Mouse (Mus musculus) heart, postnatal 0 days (tissue): ENCODE results near the gene Fgfr2. TPM values are rescaled to one million over a fixed set of nuclear protein-coding genes. Genes with fewer than 3 reads are reported as not detected.
A peak's percentile ranks its signal among the peaks of the same experiment; 100 is the strongest.

Source experiments
- ATAC-seq: fragments of 200-750 bp; cut with Nextera tagmentation; 2 replicates; pipeline ENCODE4 v1.8.0; 2017; ENCODE audit warnings: low read depth, moderate number of reproducible peaks, moderate library complexity; ENCODE audit not compliant: insufficient read depth
- DNase-seq: peaks from one replicate; pipeline ENCODE4 v3.0.0-alpha.2; 2016; ENCODE audit warnings: low spot score
- H3K27ac ChIP-seq: fragments of 300-500 bp; sonication (generic); 2 replicates; pipeline ENCODE4 v1.5.1; 2014; ENCODE audit warnings: low read depth, mild to moderate bottlenecking
- H3K27me3 ChIP-seq: fragments of 300-500 bp; sonication (generic); 2 replicates; pipeline ENCODE4 v1.6.1; 2014; ENCODE audit warnings: low read length, mixed read lengths; ENCODE audit not compliant: control insufficient read depth, insufficient read depth
- H3K36me3 ChIP-seq: fragments of 300-500 bp; sonication (generic); replicated peaks from 2 replicates; pipeline ENCODE4 v1.6.1; 2014; ENCODE audit warnings: low read length, mixed read lengths; ENCODE audit not compliant: control insufficient read depth, insufficient read depth
- H3K4me1 ChIP-seq: fragments of 300-500 bp; sonication (generic); 2 replicates; pipeline ENCODE4 v1.6.1; 2014; ENCODE audit warnings: antibody characterized with exemption; ENCODE audit not compliant: control insufficient read depth, insufficient read depth
- H3K4me2 ChIP-seq: fragments of 300-500 bp; sonication (generic); 2 replicates; pipeline ENCODE4 v1.6.1; 2014; ENCODE audit warnings: low read depth, mild to moderate bottlenecking, low read length, moderate library complexity
- H3K4me3 ChIP-seq: fragments of 300-500 bp; sonication (generic); 2 replicates; pipeline ENCODE4 v1.5.1; 2014; ENCODE audit warnings: low read depth, low read length
- H3K9ac ChIP-seq: fragments of 300-500 bp; sonication (generic); replicated peaks from 2 replicates; pipeline ENCODE4 v1.6.1; 2014; ENCODE audit warnings: low read depth, low read length, mixed read lengths
- H3K9me3 ChIP-seq: fragments of 300-500 bp; sonication (generic); replicated peaks from 2 replicates; pipeline ENCODE4 v1.6.1; 2016; ENCODE audit warnings: low read length; ENCODE audit not compliant: control insufficient read depth
- CTCF ChIP-seq: IDR thresholded peaks from 2 replicates; pipeline ENCODE4 v1.5.1; 2016; ENCODE audit warnings: antibody characterized with exemption, control low read depth, low read depth
- EP300 ChIP-seq: IDR thresholded peaks from 2 replicates; pipeline ENCODE4 v1.6.1; 2016; ENCODE audit warnings: antibody characterized with exemption, low read depth
- WGBS: fragments of 180-500 bp; shearing (Covaris S2); extraction: QIAGEN DNeasy Blood & Tissue Kit; methylation state at CpG from one replicate; pipeline ENCODE4 v1.1.7; 2014; 5-methylcytosine and 5-hydroxymethylcytosine counted together
- polyA plus RNA-seq: library from polyadenylated mRNA; unstranded; fragments of >200 nt; fragmentation: Nextera tagmentation; extraction: Ambion mirVana; gene quantifications from 2 replicates; pipeline ENCODE4 v1.2.1, GENCODE M21; 2015
- total RNA-seq: library from RNA; depleted of rRNA; stranded (reverse); fragments of >200 nt; gene quantifications from 2 replicates; pipeline ENCODE4 v1.2.3, GENCODE M21; 2014; ENCODE audit warnings: low replicate concordance

Fgfr2 gene
- total and polyA plus RNA-seq, 2 experiments from 2014 or later: 3.8 to 11.5 TPM

- Histone ChIP-seq H3K9ac (no peak overlapping the region), H3K4me2 (no peak overlapping the region), H3K27me3 (peaks cover 18% of the 10 kb centered on the region; the same call in 1 of the 2 replicates), H3K27ac (no peak overlapping the region), H3K4me3 (no peak overlapping the region), H3K4me1 (peaks cover 11% of the 10 kb centered on the region; the same call in 1 of the 2 replicates), H3K9me3 (no peaks in the 10 kb centered on the region), H3K36me3 (no peaks in the 10 kb centered on the region)
- ATAC-seq: no peak
- no peak for TF ChIP-seq EP300
- TF ChIP-seq CTCF: no peak
- no peak for DNase-seq
- 75% methylated on average over 16 of the region's 16 CpGs for WGBS
These were observed 2853.9 kb downstream of the Fgfr2 start for GRCm38 (mm10) chr7:130269124-130269867.

- TF ChIP-seq EP300: no peak
- TF ChIP-seq CTCF: peak; percentile 51
- H3K27ac ChIP-seq: no peak overlapping the region
- no peak overlapping the region for H3K4me2 ChIP-seq
- peaks cover 14% of the 10 kb centered on the region; the same call in 1 of the 2 replicates for H3K4me1 ChIP-seq
- H3K9ac ChIP-seq: no peak overlapping the region
- no peaks in the 10 kb centered on the region for H3K36me3 ChIP-seq
- 44% methylated on average over 5 of the region's 5 CpGs for WGBS
- ATAC-seq: no peak
- no peaks in the 10 kb centered on the region for H3K9me3 ChIP-seq
- no peak for DNase-seq
- peaks cover 33% of the 10 kb centered on the region for H3K27me3 ChIP-seq
- H3K4me3 ChIP-seq: no peak overlapping the region
These were observed 2856.1 kb downstream of the Fgfr2 start for GRCm38 (mm10) chr7:130267099-130267498.

GRCm38 (mm10) chr7:130266166-130266490 is 2857.0 kb downstream of the Fgfr2 start:
- Histone ChIP-seq H3K27ac (peak overlapping the region; percentile 54), H3K9me3 (no peaks in the 10 kb centered on the region), H3K9ac (peak overlapping the region; percentile 43), H3K27me3 (peaks cover 24% of the 10 kb centered on the region), H3K4me1 (peaks cover 14% of the 10 kb centered on the region; the same call in 1 of the 2 replicates), H3K4me3 (peak overlapping the region; percentile 50), H3K4me2 (peak overlapping the region; percentile 85), H3K36me3 (no peaks in the 10 kb centered on the region)
- no peak for TF ChIP-seq EP300
- TF ChIP-seq CTCF: no peak
- peak; percentile 94 for ATAC-seq
- 0% methylated on average over 41 of the region's 52 CpGs for WGBS
- DNase-seq: peak; percentile 86

GRCm38 (mm10) chr7:130265319-130266165 is 2857.6 kb downstream of the Fgfr2 start:
- peaks cover 14% of the 10 kb centered on the region; the same call in 1 of the 2 replicates for H3K4me1 ChIP-seq
- TF ChIP-seq EP300: no peak
- TF ChIP-seq CTCF: no peak
- peak overlapping the region; percentile 43 for H3K9ac ChIP-seq
- DNase-seq: peak; percentile 40
- WGBS: under 1% methylated on average over 58 of the region's 58 CpGs
- H3K36me3 ChIP-seq: no peaks in the 10 kb centered on the region
- H3K27ac ChIP-seq: peak overlapping the region; percentile 54
- peak overlapping the region; percentile 85 for H3K4me2 ChIP-seq
- peak overlapping the region; percentile 50 for H3K4me3 ChIP-seq
- H3K9me3 ChIP-seq: no peaks in the 10 kb centered on the region
- peak; percentile 60 for ATAC-seq
- H3K27me3 ChIP-seq: peaks cover 24% of the 10 kb centered on the region

GRCm38 (mm10) chr7:130264616-130265318 is 2858.4 kb downstream of the Fgfr2 start:
- no peaks in the 10 kb centered on the region for H3K9me3 ChIP-seq
- DNase-seq (peak; percentile 54), ATAC-seq (peak; percentile 16; the same call in 1 of the 2 replicates)
- H3K9ac ChIP-seq: peak overlapping the region; percentile 43
- WGBS: 2% methylated on average over 41 of the region's 41 CpGs
- H3K27me3 ChIP-seq: peaks cover 24% of the 10 kb centered on the region
- peak overlapping the region; percentile 50 for H3K4me3 ChIP-seq
- H3K36me3 ChIP-seq: no peaks in the 10 kb centered on the region
- H3K27ac ChIP-seq: 0 out of 2 replicates have a peak overlapping the region, but pooled peaks have one; percentile 54
- H3K4me1 ChIP-seq: peaks cover 14% of the 10 kb centered on the region; the same call in 1 of the 2 replicates
- H3K4me2 ChIP-seq: peak overlapping the region; percentile 85
- TF ChIP-seq CTCF (peak; percentile 39), EP300 (no peak)
